Mouse (Mus musculus) E14TG2a.4 (cell line): ENCODE data around the gene Tnip1.

ENCODE experiments used
- CTCF ChIP-seq: conservative IDR thresholded peaks from 2 replicates; pipeline ENCODE4 v1.5.1; 2014; ENCODE audit warnings: low read length
- NANOG ChIP-seq: IDR thresholded peaks from 2 replicates; pipeline ENCODE4 v1.6.1; 2014; ENCODE audit warnings: borderline replicate concordance, low read length, mixed read lengths
- POU5F1 ChIP-seq: IDR thresholded peaks from 2 replicates; pipeline ENCODE4 v1.6.1; 2014; ENCODE audit warnings: low read length, borderline replicate concordance

DNA sequence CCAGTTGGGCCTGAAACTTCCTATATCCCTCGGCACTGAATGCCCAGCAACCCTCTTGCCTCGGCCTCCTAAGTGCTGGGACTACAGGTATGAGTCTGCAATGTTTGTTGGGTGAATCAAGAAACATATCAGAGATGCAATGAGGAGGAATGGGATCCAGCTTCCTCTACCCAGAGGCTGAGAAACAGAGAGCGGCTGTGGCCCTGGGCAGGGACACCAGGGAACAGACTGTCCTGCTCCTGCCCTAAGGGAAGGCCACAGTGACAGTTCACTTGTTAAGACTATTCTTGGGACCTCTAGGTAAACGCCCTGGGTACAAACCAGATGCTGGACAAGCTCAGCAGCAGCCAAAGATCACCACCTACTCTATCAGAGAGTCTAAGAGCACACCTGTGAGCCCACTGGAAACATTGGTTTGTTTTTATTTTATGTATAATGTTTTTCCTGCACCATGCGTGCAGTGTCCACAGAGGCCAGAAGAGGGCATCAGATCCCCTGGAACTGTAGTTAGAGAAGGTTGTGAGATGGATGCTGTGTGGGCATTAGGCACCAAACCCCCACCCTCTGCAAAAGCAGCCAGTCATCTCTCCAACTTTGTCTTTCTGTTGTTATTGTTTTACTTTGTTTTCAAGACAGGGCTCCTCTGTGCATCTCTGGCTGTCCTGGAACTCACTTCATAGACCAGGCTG lies 31.2 kb downstream of the Tnip1 start:
- TF ChIP-seq CTCF (peak; percentile 54), NANOG (no peak), POU5F1 (no peak)
